ENCODE assay signal across 24 mouse cellular contexts in genomic region chr12:99462846-99463245, GRCm38 (mm10).
"Had no signal": no experiment of that assay in that cellular context is flagged by ENCODE, and none has a peak within 500 bp of the region (broad histone marks: within the 10 kb centered on the region; RNA-seq: fewer than 3 reads in every experiment).

No protein-coding gene starts in this region.

- H3K9ac ChIP-seq: heart, embryonic 13.5 days; heart, embryonic 15.5 days; hindbrain, embryonic 13.5 days; hindbrain, embryonic 15.5 days; kidney, embryonic 15.5 days; limb, embryonic 13.5 days; limb, embryonic 15.5 days had no signal

- ATAC-seq: hindbrain, postnatal 0 days; intestine, embryonic 16.5 days had no signal

- H3K27ac ChIP-seq: heart, adult 2 months; heart, embryonic 13.5 days; heart, embryonic 15.5 days; hindbrain, embryonic 13.5 days; hindbrain, embryonic 15.5 days; hindbrain, postnatal 0 days; kidney, embryonic 15.5 days; kidney, postnatal 0 days; limb, embryonic 13.5 days; limb, embryonic 15.5 days had no signal

- H3K36me3 ChIP-seq: heart, embryonic 13.5 days; heart, embryonic 15.5 days; hindbrain, embryonic 13.5 days; hindbrain, embryonic 15.5 days; kidney, embryonic 15.5 days; limb, embryonic 13.5 days; limb, embryonic 15.5 days had no signal

- H3K4me3 ChIP-seq: heart, adult 2 months; heart, embryonic 13.5 days; heart, embryonic 15.5 days; hindbrain, embryonic 13.5 days; hindbrain, embryonic 15.5 days; kidney, embryonic 15.5 days; limb, embryonic 13.5 days; limb, embryonic 15.5 days had no signal

- H3K4me2 ChIP-seq: heart, embryonic 11.5 days; heart, embryonic 13.5 days; heart, embryonic 15.5 days; hindbrain, embryonic 13.5 days; hindbrain, embryonic 15.5 days; kidney, embryonic 15.5 days; limb, embryonic 13.5 days; limb, embryonic 15.5 days had no signal

- H3K27me3 ChIP-seq: heart, embryonic 13.5 days; heart, embryonic 15.5 days; hindbrain, embryonic 13.5 days; hindbrain, embryonic 15.5 days; kidney, embryonic 15.5 days; limb, embryonic 13.5 days; limb, embryonic 15.5 days had no signal

- DNase-seq: gastrocnemius, postnatal 10 days; gastrocnemius, postnatal 36 days; heart, adult 2 months; heart, postnatal 14 days; heart, postnatal 36 days; kidney, adult 11 months; kidney, adult 2 months; kidney, adult 9 months; kidney, postnatal 14 days; kidney, postnatal 36 days; layer of hippocampus, adult 9-11 months; layer of hippocampus, postnatal 36 days; left cerebral cortex, postnatal 4 days had no signal

- H3K9me3 ChIP-seq: heart, embryonic 13.5 days; heart, embryonic 15.5 days; hindbrain, embryonic 13.5 days; hindbrain, embryonic 15.5 days; kidney, embryonic 15.5 days; limb, embryonic 13.5 days; limb, embryonic 15.5 days had no signal
